Mouse (Mus musculus) midbrain, embryonic 15.5 days (tissue): ENCODE measurements around the gene Kcnj15. TPM values are rescaled to one million over a fixed set of nuclear protein-coding genes. Genes with fewer than 3 reads are reported as not detected.

ENCODE experiments used
- ATAC-seq: fragments of 200-750 bp; cut with Nextera tagmentation; replicated peaks from 2 replicates; pipeline ENCODE4 v1.8.0; 2017; ENCODE audit warnings: moderate TSS enrichment
- H3K27ac ChIP-seq: fragments of 300-500 bp; sonication (generic); 2 replicates; pipeline ENCODE4 v1.5.1; 2015; ENCODE audit warnings: mild to moderate bottlenecking, inconsistent platforms
- H3K27me3 ChIP-seq: fragments of 300-500 bp; sonication (generic); replicated peaks from 2 replicates; pipeline ENCODE4 v1.6.1; 2015; ENCODE audit warnings: inconsistent platforms
- H3K36me3 ChIP-seq: fragments of 300-500 bp; sonication (generic); replicated peaks from 2 replicates; pipeline ENCODE4 v1.6.1; 2015; ENCODE audit warnings: inconsistent platforms
- H3K4me1 ChIP-seq: fragments of 300-500 bp; sonication (generic); 2 replicates; pipeline ENCODE4 v1.6.1; 2015; ENCODE audit warnings: inconsistent platforms
- H3K4me2 ChIP-seq: fragments of 300-500 bp; sonication (generic); 2 replicates; pipeline ENCODE4 v1.6.1; 2015; ENCODE audit warnings: inconsistent platforms, mild to moderate bottlenecking, moderate library complexity
- H3K4me3 ChIP-seq: fragments of 300-500 bp; sonication (generic); 2 replicates; pipeline ENCODE4 v1.5.1; 2015; ENCODE audit warnings: mild to moderate bottlenecking, inconsistent platforms
- H3K9ac ChIP-seq: fragments of 300-500 bp; sonication (generic); 2 replicates; pipeline ENCODE4 v1.6.1; 2015; ENCODE audit warnings: mild to moderate bottlenecking, inconsistent platforms
- H3K9me3 ChIP-seq: fragments of 300-500 bp; sonication (generic); 2 replicates; pipeline ENCODE4 v1.6.1; 2016; ENCODE audit warnings: inconsistent platforms
- WGBS: fragments of 180-500 bp; shearing (Covaris S2); methylation state at CpG from one replicate; pipeline ENCODE4 v1.1.7; 2015; ENCODE audit warnings: mixed read lengths; 5-methylcytosine and 5-hydroxymethylcytosine counted together
- polyA plus RNA-seq: library from polyadenylated mRNA; unstranded; fragments of >200 nt; fragmentation: Nextera tagmentation; extraction: Ambion mirVana; gene quantifications from 2 replicates; pipeline ENCODE4 v1.2.1, GENCODE M21; 2015

Gene Kcnj15
- polyA plus RNA-seq, 1 experiment from 2014 or later: 0.19 TPM

DNA sequence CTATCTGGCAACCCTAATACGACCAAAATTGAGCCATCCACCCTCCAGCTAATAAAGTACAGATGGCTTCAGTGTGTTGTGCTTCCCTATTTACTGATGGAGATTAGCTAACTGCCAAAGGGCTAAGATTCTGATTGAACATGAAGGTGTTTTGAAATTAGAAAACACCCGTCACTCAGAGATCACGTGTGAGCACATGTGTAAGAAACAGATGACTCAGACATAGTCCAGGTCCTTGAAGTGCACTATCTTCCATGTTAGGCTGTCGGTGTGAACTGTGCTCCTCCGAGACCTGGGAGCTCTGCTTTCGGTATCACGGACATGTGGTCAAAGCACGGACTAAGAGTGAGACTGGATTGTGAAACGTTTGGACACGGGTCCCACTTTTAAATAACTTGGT, 26.0 kb downstream of the Kcnj15 start:
- Histone ChIP-seq H3K36me3 (no peaks in the 10 kb centered on the region), H3K27me3 (no peaks in the 10 kb centered on the region), H3K4me3 (no peak overlapping the region), H3K4me1 (no peaks in the 10 kb centered on the region), H3K4me2 (no peak overlapping the region), H3K9ac (no peak overlapping the region), H3K27ac (no peak overlapping the region), H3K9me3 (no peaks in the 10 kb centered on the region)
- no peak for ATAC-seq
- 88% methylated on average over 10 of the region's 10 CpGs for WGBS

DNA sequence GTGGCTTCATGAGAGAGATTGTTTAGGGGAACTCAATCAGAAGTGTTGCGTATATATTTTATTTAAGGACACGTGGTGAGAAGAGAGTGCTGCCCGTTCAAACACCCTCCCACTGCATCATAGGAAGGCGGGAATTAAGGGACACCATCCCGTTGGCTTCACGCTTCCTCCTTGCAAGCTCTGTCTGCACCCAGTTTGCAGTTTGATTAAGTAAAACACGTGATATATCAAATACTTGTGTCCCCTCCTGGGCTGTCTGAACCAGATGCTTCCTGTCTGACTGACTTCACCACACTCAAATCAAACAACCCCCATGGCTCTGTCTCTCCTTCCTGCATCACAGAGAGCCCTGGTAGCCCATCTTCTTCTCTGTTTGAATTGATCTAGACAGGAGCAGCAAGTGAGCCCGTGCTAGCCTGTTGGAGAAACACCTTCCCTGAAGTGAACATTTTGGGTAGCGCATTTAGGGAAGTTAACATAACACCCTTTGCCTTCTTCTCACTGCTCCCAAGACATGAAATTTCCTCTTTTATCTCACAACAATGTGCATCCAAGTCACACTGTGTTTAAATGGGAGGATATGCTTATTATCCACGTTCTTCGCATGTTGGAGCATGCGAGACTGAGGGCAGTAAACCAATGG, 26.8 kb downstream of the Kcnj15 start:
- Histone ChIP-seq H3K4me2 (no peak overlapping the region), H3K9me3 (no peaks in the 10 kb centered on the region), H3K9ac (no peak overlapping the region), H3K4me3 (no peak overlapping the region), H3K27me3 (no peaks in the 10 kb centered on the region), H3K4me1 (no peaks in the 10 kb centered on the region), H3K27ac (no peak overlapping the region), H3K36me3 (no peaks in the 10 kb centered on the region)
- ATAC-seq: no peak
- WGBS: 86% methylated on average over 12 of the region's 12 CpGs

DNA sequence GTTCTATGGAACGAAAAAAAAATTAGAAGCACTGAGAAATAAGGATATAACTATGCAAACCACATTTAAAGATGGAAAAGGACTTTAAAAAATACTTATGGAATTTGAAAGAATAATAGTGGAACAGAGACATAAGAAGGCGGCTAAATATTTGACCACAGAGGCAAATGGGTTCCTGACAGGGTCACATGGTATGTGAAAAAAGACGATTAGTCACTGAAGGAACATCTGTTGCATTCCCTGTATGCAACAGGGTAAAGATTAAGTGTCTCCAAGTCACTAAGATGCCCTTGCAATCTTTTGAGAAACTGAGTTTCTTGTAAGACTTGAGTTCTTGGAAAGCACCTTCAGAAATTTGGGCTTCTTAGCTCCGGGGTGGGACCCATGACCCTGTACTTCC, 27.7 kb downstream of the Kcnj15 start:
- Histone ChIP-seq H3K36me3 (no peaks in the 10 kb centered on the region), H3K4me3 (no peak overlapping the region), H3K27me3 (no peaks in the 10 kb centered on the region), H3K4me1 (no peaks in the 10 kb centered on the region), H3K9ac (no peak overlapping the region), H3K4me2 (no peak overlapping the region), H3K9me3 (no peaks in the 10 kb centered on the region), H3K27ac (no peak overlapping the region)
- ATAC-seq: no peak
- 92% methylated on average over 4 of the region's 4 CpGs for WGBS

DNA sequence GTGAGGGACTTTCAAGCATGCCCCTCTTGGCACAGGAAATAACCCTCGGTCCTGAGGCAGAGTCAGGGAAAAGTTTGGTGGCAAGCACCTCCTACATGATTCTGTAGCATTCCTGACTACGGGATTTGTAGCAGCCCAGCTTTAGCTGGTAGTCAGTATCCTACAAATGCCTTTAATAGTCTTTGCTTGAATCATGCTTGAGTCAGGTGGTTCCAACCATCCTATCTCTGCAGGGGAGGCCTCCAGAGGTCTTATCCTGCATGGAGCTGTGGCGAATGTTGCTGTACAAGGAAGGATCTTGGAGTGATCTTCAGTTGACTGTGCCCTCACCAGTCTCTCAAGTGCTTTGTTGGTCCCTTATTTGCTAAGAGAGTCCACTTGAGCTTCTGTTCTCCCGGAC, 28.4 kb downstream of the Kcnj15 start:
- Histone ChIP-seq H3K4me1 (no peaks in the 10 kb centered on the region), H3K9ac (no peak overlapping the region), H3K27ac (no peak overlapping the region), H3K4me2 (no peak overlapping the region), H3K27me3 (no peaks in the 10 kb centered on the region), H3K9me3 (no peaks in the 10 kb centered on the region), H3K36me3 (no peaks in the 10 kb centered on the region), H3K4me3 (no peak overlapping the region)
- no peak for ATAC-seq
- 89% methylated on average over 4 of the region's 4 CpGs for WGBS

DNA sequence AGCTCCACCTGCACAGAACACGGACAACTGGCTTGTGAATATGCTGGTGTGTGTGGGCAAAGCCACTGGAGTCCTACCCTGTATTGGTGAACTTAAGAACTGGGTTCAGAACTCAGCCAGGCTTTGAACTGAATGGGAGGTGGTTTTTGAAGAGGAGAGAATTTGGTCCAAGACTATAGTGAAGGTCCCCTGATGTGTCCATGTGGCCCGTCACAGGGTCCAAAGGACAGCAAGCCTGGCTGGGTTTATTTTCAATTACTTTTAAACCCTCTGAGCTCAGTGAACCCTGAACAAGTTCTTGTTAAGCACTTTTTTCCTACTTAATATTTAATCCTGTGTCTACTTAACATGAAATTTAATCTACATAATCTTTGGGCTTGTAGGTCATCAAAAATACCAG, 30.3 kb downstream of the Kcnj15 start:
- no peaks in the 10 kb centered on the region for H3K4me1 ChIP-seq
- no peak overlapping the region for H3K4me2 ChIP-seq
- no peak for ATAC-seq
- no peak overlapping the region for H3K27ac ChIP-seq
- H3K9ac ChIP-seq: no peak overlapping the region
- H3K4me3 ChIP-seq: no peak overlapping the region
- no peaks in the 10 kb centered on the region for H3K36me3 ChIP-seq
- no peaks in the 10 kb centered on the region for H3K9me3 ChIP-seq
- 65% methylated on average over 2 of the region's 2 CpGs for WGBS
- no peaks in the 10 kb centered on the region for H3K27me3 ChIP-seq

DNA sequence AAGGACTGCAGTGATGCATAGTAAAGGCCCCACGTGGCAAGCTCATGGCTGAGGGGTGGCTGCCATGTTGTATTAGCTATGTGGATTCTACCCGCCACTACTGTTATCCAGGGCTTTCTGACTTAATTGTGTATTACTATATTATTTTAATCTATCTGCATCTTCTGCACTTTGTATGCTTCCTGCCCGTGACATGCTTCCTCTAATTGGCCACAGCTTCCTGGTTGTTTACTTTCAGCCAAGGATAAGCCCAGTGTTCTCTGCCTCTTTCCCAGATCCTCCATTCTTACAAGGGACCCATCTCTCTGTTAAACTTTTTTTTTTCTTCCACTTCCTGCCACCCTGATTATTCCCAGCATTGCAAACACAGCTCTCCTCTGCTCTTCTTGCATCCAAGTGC, 32.0 kb downstream of the Kcnj15 start:
- ATAC-seq: no peak
- 87% methylated on average over 3 of the region's 3 CpGs for WGBS

DNA sequence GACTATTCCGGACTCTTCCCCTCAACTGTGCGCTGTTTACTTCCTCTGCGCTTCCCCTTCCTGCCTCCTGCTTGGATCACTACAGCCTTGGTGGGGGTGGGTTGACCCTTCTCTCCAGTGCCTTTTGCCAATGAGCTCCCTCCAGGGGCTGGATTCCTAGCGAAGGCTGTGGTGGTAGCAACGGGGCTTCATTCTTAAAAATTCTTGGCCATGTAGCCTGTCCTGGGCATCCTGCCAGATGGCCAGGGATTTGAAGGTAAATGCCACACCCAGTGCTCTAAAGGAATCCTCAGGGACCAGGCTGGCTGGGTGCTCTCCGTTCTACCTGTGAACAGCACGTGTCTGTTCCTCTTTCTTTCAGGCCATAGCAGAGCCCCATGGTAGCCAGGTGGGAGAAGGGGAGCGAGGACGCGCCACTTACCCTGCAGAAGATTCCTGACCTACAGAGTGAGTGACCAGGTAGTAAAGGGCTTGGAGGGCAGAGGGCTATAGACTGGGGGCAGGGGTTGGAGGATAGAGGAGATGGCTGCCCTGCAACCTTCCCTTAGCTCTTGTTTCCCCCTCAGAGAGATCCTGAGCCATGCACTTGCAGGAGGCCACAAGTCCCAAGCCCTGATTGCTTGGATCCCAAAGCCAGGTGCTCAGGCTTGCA, 34.2 kb downstream of the Kcnj15 start:
- H3K4me2 ChIP-seq: no peak overlapping the region
- H3K36me3 ChIP-seq: no peaks in the 10 kb centered on the region
- no peak overlapping the region for H3K9ac ChIP-seq
- ATAC-seq: no peak
- no peaks in the 10 kb centered on the region for H3K9me3 ChIP-seq
- no peak overlapping the region for H3K4me3 ChIP-seq
- H3K27ac ChIP-seq: no peak overlapping the region
- H3K4me1 ChIP-seq: no peaks in the 10 kb centered on the region
- no peaks in the 10 kb centered on the region for H3K27me3 ChIP-seq
- 79% methylated on average over 10 of the region's 10 CpGs for WGBS

More for the DNA sequence above, 32.0 kb downstream of the Kcnj15 start:
- no peak overlapping the region for H3K27ac ChIP-seq
- H3K4me1 ChIP-seq: no peaks in the 10 kb centered on the region
- H3K9ac ChIP-seq: no peak overlapping the region
- H3K4me2 ChIP-seq: no peak overlapping the region
- H3K36me3 ChIP-seq: no peaks in the 10 kb centered on the region
- no peak overlapping the region for H3K4me3 ChIP-seq
- H3K9me3 ChIP-seq: no peaks in the 10 kb centered on the region
- no peaks in the 10 kb centered on the region for H3K27me3 ChIP-seq

DNA sequence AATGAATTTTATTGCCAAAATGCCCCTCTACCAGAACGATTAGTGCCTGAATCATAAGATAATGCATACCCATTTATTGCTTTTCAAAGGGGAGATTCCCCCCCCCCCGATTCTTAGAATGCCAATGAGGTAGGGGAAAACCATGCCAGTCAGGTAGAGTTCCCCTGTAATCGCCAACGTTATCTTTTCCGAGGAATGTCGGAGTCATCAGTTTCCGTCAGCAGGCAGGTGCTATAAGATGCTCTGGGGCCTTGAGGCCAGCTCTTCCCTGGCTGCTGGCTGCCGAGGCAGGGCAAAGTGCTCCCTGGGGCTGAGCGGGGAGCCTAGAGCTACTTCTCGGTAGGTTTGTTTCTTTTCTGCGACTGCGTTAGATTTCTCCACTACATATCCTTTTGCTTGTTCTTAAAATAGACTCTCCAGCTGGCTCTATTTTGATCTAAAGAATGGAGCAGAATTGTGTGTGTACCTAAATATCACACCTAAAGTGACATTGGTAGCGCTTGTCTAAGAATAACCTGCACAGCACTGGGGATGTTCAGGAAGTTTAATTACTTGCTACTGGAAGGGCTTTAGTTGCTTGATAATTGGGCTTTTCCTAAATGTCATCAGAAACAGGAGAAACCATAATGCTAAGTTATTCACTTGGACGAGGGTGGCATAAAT, 35.6 kb downstream of the Kcnj15 start:
- Histone ChIP-seq H3K27ac (no peak overlapping the region), H3K36me3 (no peaks in the 10 kb centered on the region), H3K9me3 (no peaks in the 10 kb centered on the region), H3K4me1 (no peaks in the 10 kb centered on the region), H3K4me3 (no peak overlapping the region), H3K27me3 (no peaks in the 10 kb centered on the region), H3K9ac (no peak overlapping the region), H3K4me2 (no peak overlapping the region)
- 77% methylated on average over 14 of the region's 14 CpGs for WGBS
- no peak for ATAC-seq

DNA sequence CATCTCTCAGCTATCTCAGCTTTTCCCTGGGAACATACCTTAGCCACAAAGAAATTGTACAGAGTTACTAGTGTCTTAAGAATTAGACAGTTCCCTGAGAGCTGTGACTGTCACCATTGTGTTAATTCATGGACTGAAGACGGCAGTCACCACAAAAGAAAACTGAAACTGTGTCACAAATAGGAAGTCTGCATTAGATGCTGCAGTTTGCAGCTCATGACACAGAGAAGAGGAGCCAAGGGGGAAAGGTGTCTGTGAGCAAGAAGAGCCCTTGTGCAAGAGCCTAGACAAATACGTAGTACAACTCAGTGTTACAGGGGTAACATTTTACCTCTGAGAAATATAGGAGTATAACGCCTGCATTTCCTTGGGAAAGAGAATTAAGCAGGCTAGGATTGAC, 40.3 kb downstream of the Kcnj15 start:
- WGBS: 65% methylated on average over 3 of the region's 3 CpGs
- Histone ChIP-seq H3K4me1 (no peaks in the 10 kb centered on the region), H3K4me3 (no peak overlapping the region), H3K4me2 (no peak overlapping the region), H3K9me3 (no peaks in the 10 kb centered on the region), H3K36me3 (no peaks in the 10 kb centered on the region), H3K9ac (no peak overlapping the region), H3K27ac (no peak overlapping the region), H3K27me3 (no peaks in the 10 kb centered on the region)
- ATAC-seq: no peak

DNA sequence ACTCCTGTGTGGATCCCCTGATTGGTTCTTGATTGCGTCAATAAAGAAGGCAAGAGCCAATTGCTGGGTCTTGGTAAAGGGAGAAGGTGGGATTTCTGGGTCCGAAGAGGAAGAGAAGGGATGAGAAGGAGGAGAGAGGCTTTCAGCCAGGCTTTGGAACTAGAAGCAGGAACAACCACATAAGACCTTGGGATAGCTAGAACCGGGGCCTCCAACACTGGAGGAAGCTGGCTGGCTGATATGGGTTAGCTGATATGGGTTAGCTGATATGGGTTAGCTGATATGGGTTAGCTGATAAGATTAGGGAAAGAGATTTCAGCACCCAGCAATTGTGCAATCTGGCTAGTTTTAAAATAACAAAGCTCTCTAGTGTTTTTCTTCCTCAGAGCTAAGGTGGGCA, 44.3 kb downstream of the Kcnj15 start:
- Histone ChIP-seq H3K27ac (no peak overlapping the region), H3K4me2 (no peak overlapping the region), H3K4me3 (no peak overlapping the region), H3K9me3 (no peaks in the 10 kb centered on the region), H3K4me1 (no peaks in the 10 kb centered on the region), H3K27me3 (no peaks in the 10 kb centered on the region), H3K9ac (no peak overlapping the region), H3K36me3 (no peaks in the 10 kb centered on the region)
- no peak for ATAC-seq
- WGBS: 94% methylated on average over 3 of the region's 3 CpGs

DNA sequence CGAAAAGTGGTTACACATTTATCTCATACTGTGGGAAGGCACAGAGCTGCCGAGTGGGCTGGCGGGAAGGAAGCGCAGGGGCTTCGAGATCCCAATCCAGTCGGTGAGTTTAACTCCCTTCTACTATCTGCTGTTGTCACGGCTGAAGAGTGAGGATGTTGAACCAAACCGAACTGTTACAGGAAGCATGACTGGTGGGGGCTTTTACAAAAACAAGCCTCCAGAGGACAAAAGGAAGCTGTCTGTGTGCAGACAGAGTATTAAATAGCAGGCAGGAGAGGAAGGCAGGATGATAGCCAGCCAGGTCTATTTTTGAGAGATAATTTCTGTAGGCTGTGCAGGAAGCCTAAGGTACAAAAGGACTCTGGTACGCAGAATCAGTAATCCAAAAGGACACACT, 46.3 kb downstream of the Kcnj15 start:
- Histone ChIP-seq H3K9ac (no peak overlapping the region), H3K4me3 (no peak overlapping the region), H3K9me3 (no peaks in the 10 kb centered on the region), H3K36me3 (no peaks in the 10 kb centered on the region), H3K27ac (no peak overlapping the region), H3K27me3 (no peaks in the 10 kb centered on the region), H3K4me1 (no peaks in the 10 kb centered on the region), H3K4me2 (no peak overlapping the region)
- no peak for ATAC-seq
- WGBS: 70% methylated on average over 9 of the region's 9 CpGs

DNA sequence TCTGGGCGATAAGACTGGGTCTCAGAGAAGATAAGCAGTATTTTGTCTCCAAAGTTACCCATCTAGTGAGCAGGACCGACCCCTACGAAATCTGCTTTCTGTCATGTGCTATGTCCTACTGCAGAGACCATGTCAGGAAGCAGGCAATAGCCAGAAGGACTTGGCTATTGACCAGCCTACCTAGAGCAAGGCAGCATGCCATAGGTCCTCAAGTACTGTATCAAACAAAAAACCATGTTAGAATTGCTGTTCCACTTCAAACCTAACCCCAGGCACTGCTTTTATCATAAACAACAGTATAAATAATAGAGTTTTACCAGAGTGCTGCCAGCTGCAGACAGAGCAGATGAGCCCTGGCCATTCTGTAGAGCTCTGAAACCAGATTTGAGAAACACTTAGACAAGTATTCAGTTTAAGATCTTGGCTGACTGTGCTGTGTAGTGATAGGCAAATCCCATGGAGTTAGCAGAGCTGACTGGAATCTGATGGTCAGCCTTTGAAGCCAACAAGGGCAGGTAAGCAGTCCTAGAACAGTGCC, 50.5 kb downstream of the Kcnj15 start:
- Histone ChIP-seq H3K9ac (no peak overlapping the region), H3K4me3 (no peak overlapping the region), H3K27ac (no peak overlapping the region), H3K9me3 (no peaks in the 10 kb centered on the region), H3K27me3 (no peaks in the 10 kb centered on the region), H3K36me3 (no peaks in the 10 kb centered on the region), H3K4me1 (no peaks in the 10 kb centered on the region), H3K4me2 (no peak overlapping the region)
- 86% methylated on average over 3 of the region's 3 CpGs for WGBS
- ATAC-seq: no peak
